Mouse (Mus musculus) erythroblast, embryonic 14.5 days (primary cell): ENCODE results near the gene Bmt2.

Source experiments
- GATA1 ChIP-seq: IDR thresholded peaks from 2 replicates; pipeline ENCODE4 v1.6.1; 2012; ENCODE audit warnings: low read length, inconsistent platforms, mixed read lengths
- TAL1 ChIP-seq: IDR thresholded peaks from 3 replicates; pipeline ENCODE4 v1.6.1; 2012; ENCODE audit warnings: low read length, inconsistent platforms, mixed read lengths

DNA sequence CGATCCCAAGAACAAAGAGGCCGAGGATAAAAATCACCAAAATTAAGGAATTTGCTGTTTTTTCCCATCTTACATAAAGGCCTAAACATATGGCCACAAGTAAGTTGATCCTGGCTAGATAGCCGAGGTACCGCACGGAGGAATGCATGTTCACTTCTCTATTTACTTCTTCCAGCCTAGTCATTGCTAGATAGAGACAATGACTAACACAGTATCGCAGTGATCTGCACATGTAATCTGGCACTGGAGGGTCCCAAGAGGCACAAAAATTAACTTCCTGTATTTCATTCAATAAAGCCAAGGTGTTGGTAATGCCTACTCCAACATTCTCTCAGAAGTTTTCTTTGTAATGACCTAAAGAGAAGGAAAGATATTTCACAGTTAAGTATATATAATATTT, 74.6 kb downstream of the Bmt2 start:
- no peak for TF ChIP-seq GATA1
- no peak for TF ChIP-seq TAL1
